Mouse (Mus musculus) kidney, embryonic 16.5 days (tissue): Measurements from ENCODE around the gene Lrrc25. TPM values are rescaled to one million over a fixed set of nuclear protein-coding genes. Genes with fewer than 3 reads are reported as not detected.
A peak's percentile ranks its signal among the peaks of the same experiment; 100 is the strongest.

ENCODE experiments used
- ATAC-seq: fragments of 200-750 bp; cut with Nextera tagmentation; 2 replicates; pipeline ENCODE4 v1.8.0; 2017; ENCODE audit warnings: moderate TSS enrichment; ENCODE audit not compliant: low FRiP score, low TSS enrichment
- H3K27ac ChIP-seq: fragments of 300-500 bp; sonication (generic); 2 replicates; pipeline ENCODE4 v1.5.1; 2014; ENCODE audit warnings: low read length
- H3K27me3 ChIP-seq: fragments of 300-500 bp; sonication (generic); 2 replicates; pipeline ENCODE4 v1.6.1; 2014; ENCODE audit warnings: low read length, control low read depth, mixed read lengths; ENCODE audit not compliant: insufficient read depth
- H3K36me3 ChIP-seq: fragments of 300-500 bp; sonication (generic); 2 replicates; pipeline ENCODE4 v1.6.1; 2014; ENCODE audit warnings: low read length, control low read depth, mixed read lengths; ENCODE audit not compliant: insufficient read depth
- H3K4me1 ChIP-seq: fragments of 300-500 bp; sonication (generic); 2 replicates; pipeline ENCODE4 v1.6.1; 2014; ENCODE audit warnings: low read length, control low read depth, mixed read lengths; ENCODE audit not compliant: insufficient read depth
- H3K4me2 ChIP-seq: fragments of 300-500 bp; sonication (generic); replicated peaks from 2 replicates; pipeline ENCODE4 v1.6.1; 2014; ENCODE audit warnings: low read depth, low read length
- H3K4me3 ChIP-seq: fragments of 300-500 bp; sonication (generic); 2 replicates; pipeline ENCODE4 v1.5.1; 2014; ENCODE audit warnings: mild to moderate bottlenecking, low read length
- H3K9ac ChIP-seq: fragments of 300-500 bp; sonication (generic); replicated peaks from 2 replicates; pipeline ENCODE4 v1.6.1; 2014; ENCODE audit warnings: low read length
- H3K9me3 ChIP-seq: fragments of 300-500 bp; sonication (generic); 2 replicates; pipeline ENCODE4 v1.6.1; 2016; ENCODE audit warnings: low read length, control low read depth
- WGBS: fragments of 180-500 bp; shearing (Covaris S2); extraction: QIAGEN DNeasy Blood & Tissue Kit; methylation state at CpG from one replicate; pipeline ENCODE4 v1.1.7; 2014; 5-methylcytosine and 5-hydroxymethylcytosine counted together
- polyA plus RNA-seq: library from polyadenylated mRNA; unstranded; fragments of >200 nt; fragmentation: Nextera tagmentation; extraction: Ambion mirVana; gene quantifications from 2 replicates; pipeline ENCODE4 v1.2.1, GENCODE M21; 2015

Gene Lrrc25
- polyA plus RNA-seq, 1 experiment from 2014 or later, result 1.9 TPM

DNA sequence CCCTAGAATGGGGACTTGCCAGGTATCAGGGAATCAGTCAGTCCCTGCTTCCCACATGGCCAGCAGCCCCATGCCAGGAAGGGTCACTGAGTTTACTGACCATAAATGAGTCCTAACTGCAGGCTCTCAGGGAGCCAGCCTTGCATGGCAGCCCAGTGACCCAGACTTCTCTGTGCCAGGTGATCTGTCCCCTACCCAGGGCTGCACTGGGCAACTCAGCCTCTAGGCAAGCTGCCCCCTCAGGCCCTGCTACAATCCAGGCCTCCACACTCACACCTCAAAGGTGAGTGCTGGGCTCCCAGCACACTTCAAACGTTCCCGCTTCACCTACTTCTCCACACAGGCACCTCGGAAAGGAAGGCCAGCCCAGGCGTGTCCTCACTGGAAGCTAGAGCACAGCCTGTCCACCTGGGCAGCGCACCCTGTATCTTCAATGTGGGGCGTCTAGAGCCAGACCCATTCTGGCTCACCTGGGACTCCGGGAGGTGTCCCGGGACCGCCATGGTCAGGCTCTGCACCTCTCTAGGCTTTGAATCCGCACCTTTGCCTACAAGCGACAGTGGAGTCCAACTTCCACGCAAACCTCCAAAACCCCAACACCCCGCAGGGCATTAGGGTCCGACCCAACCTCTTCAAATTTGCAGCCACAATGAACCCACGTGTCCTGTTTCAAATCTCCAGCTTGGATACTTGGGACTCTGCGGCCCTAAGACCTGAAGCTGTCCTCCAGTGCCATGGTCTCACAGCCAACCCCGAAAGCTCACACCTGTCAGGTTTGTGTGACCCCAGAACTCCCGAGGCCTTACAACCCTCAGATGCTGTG, 9.0 kb upstream of the Lrrc25 start:
- H3K27ac ChIP-seq, result peak overlapping the region; percentile 100
- 56% methylated on average over 18 of the region's 18 CpGs for WGBS
- no peak for ATAC-seq

GRCm38 (mm10) chr8:70607603-70607897, 8.4 kb upstream of the Lrrc25 start:
- H3K27ac ChIP-seq, result peak overlapping the region; percentile 100
- H3K4me3 ChIP-seq, result peak overlapping the region; percentile 74
- H3K9me3 ChIP-seq, result no peaks in the 10 kb centered on the region
- 15% methylated on average over 6 of the region's 6 CpGs for WGBS
- no peak for ATAC-seq
- H3K36me3 ChIP-seq, result peaks cover 6% of the 10 kb centered on the region
- peaks cover 46% of the 10 kb centered on the region for H3K4me1 ChIP-seq
- peak overlapping the region; percentile 98 for H3K4me2 ChIP-seq
- no peaks in the 10 kb centered on the region for H3K27me3 ChIP-seq
- H3K9ac ChIP-seq, result peak overlapping the region; percentile 91

More for the DNA sequence above, 9.0 kb upstream of the Lrrc25 start:
- H3K9ac ChIP-seq, result peak overlapping the region; percentile 91
- H3K27me3 ChIP-seq, result no peaks in the 10 kb centered on the region
- no peaks in the 10 kb centered on the region for H3K9me3 ChIP-seq
- peak overlapping the region; percentile 74 for H3K4me3 ChIP-seq
- H3K36me3 ChIP-seq, result peaks cover 11% of the 10 kb centered on the region
- peak overlapping the region; percentile 98 for H3K4me2 ChIP-seq
- peaks cover 46% of the 10 kb centered on the region for H3K4me1 ChIP-seq

DNA sequence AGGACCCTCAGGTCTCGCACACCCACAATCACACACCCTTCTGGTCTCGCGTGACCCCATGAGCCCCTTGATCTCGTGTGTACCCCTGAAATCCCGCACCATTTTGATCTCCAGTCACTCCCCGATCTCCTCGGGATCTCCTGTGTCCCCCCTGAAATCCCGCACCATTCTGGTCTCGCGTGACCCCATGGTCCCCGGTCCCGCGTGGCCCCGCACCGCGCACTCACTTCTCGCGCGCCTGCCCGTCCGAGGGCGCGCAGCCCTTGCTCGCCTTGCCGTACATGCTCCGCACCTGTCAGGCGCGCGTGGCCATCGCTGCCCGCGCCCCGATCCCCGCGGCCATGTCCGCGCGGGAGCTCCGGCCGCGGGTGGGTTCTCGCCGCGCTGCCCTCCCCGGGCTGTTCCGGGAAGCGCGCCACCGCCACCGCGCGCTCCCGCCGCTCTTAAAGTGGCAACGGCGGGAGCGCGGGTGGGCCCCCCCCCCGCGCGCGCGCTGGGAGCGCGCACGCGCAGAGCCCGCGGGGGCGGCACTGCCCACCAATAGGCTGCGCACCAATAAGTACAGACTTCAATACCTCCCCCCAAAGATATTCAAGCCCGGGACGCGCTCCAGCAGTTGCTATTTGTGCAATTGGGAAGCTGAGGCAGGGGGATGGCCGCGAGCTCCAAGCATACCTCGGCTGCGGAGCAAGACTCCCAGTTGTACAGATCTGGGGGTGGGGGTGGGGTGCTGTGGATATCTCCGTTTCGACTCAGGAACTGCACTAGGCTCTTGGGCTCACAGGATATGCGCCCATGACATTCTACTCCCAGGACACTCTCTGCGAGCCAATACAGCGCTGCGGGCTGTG, 7.8 kb upstream of the Lrrc25 start:
- H3K4me2 ChIP-seq, result peak overlapping the region; percentile 98
- WGBS, result under 1% methylated on average over 78 of the region's 84 CpGs
- H3K4me3 ChIP-seq, result peak overlapping the region; percentile 74
- H3K27me3 ChIP-seq, result no peaks in the 10 kb centered on the region
- ATAC-seq, result no peak
- peak overlapping the region; percentile 100 for H3K27ac ChIP-seq
- H3K9me3 ChIP-seq, result no peaks in the 10 kb centered on the region
- peak overlapping the region; percentile 91 for H3K9ac ChIP-seq
- H3K36me3 ChIP-seq, result peaks cover under 1% of the 10 kb centered on the region; the same call in 1 of the 2 replicates
- H3K4me1 ChIP-seq, result peaks cover 46% of the 10 kb centered on the region

GRCm38 (mm10) chr8:70608749-70609367, 7.1 kb upstream of the Lrrc25 start, which contains the start of gene Ssbp4:
TSS of gene Ssbp4 (minus strand) at chr8:70608872.
- Histone ChIP-seq H3K4me2 (peak within 1 kb of the TSS; percentile 98), H3K9ac (peak within 1 kb of the TSS; percentile 91), H3K27ac (peak within 1 kb of the TSS; percentile 100), H3K27me3 (no peaks in the 10 kb centered on the region), H3K9me3 (no peaks in the 10 kb centered on the region), H3K36me3 (no peaks in the 10 kb centered on the region), H3K4me3 (peak within 1 kb of the TSS; percentile 74), H3K4me1 (peaks cover 46% of the 10 kb centered on the region)
- ATAC-seq, result no peak; the same call in 1 of the 2 replicates
- 3% methylated on average over 26 of the region's 26 CpGs for WGBS

DNA sequence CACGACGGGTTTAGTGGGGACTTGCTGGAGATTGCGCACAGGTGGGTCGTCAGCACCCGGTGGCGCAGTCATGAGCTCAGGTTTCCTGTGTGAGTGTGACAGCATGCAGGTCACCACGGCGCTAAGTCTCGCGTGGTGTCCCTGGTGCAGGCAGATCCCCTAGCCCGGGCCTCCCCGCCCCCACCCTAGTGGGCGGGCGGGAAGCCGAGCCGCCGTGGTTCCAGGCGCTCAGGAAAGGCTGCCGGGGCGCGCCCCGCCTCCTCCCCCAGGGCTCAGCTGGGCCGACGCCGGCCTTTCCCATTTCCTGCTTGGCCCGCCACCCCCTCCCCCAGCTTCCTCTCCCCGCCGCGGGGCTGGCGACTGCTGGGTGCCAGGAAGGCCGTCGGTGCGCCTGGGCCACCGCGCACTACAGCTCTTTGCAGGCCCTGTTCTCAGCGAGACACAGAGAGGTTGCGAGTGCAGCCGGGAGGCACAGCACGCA, 6.5 kb upstream of the Lrrc25 start:
- H3K9me3 ChIP-seq, result no peaks in the 10 kb centered on the region
- H3K4me1 ChIP-seq, result peaks cover 46% of the 10 kb centered on the region
- H3K4me3 ChIP-seq, result peak overlapping the region; percentile 54
- H3K36me3 ChIP-seq, result no peaks in the 10 kb centered on the region
- peak overlapping the region; percentile 100 for H3K27ac ChIP-seq
- peak overlapping the region; percentile 98 for H3K4me2 ChIP-seq
- no peaks in the 10 kb centered on the region for H3K27me3 ChIP-seq
- ATAC-seq, result peak; percentile 75
- peak overlapping the region; percentile 91 for H3K9ac ChIP-seq
- 2% methylated on average over 39 of the region's 39 CpGs for WGBS

GRCm38 (mm10) chr8:70609849-70610795, 5.8 kb upstream of the Lrrc25 start:
- Histone ChIP-seq H3K27ac (peak overlapping the region; percentile 100), H3K27me3 (no peaks in the 10 kb centered on the region), H3K4me1 (peaks cover 46% of the 10 kb centered on the region), H3K4me2 (peak overlapping the region; percentile 98), H3K9ac (peak overlapping the region; percentile 91), H3K4me3 (peak overlapping the region; percentile 54), H3K9me3 (no peaks in the 10 kb centered on the region), H3K36me3 (no peaks in the 10 kb centered on the region)
- ATAC-seq, result peak; percentile 65
- under 1% methylated on average over 36 of the region's 45 CpGs for WGBS

DNA sequence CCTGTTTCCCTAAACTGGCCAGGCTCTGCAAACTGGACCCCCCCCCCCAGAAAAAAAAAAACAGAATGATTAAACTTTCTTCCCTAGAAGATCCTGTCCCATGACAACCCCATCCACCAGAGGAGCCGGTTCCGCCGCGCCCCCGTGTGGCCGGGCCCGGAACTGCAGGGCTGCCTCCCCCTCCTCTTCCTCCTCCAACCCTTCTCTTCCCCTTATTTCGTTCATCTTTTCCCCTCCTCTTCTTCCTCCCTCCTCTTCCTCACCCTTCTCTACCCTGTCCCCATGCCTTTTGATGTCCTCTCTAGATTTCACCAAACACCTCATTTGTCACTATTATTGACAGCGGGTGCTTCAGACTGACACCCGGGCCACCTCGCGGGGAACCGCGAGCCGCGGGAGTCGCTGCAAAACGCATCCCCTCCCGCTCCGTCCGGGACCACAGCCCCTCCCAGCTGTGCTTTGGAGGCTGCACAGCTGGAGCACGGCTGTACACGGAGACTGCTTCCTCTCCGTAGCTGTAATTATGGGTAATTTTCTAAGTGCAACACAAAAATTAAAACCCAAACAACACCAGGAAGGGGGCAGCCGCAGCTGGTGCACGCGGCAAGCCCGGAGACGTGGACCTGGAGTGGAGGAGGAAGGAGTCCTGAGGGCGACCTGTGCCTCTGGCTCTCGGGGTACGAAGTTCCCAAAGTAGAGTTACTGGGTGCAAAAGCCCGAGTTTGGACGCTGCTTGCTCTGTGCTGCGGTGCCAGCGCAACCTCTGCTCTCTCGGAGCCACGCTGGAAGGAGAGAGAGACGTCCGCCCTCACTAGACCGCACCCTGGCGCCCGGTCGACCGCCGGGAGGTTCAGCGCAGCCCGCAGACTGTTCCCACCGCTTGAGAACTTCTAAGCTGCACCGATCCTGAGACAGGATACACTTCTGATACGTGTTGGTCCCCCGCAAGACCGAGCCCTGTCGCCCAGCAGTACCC, 4.9 kb upstream of the Lrrc25 start:
- WGBS, result under 1% methylated on average over 54 of the region's 54 CpGs
- peak overlapping the region; percentile 91 for H3K9ac ChIP-seq
- no peaks in the 10 kb centered on the region for H3K9me3 ChIP-seq
- H3K36me3 ChIP-seq, result no peaks in the 10 kb centered on the region
- H3K27ac ChIP-seq, result peak overlapping the region; percentile 100
- peak overlapping the region; percentile 98 for H3K4me2 ChIP-seq
- H3K4me3 ChIP-seq, result peak overlapping the region; percentile 54
- peak; percentile 0; the same call in 1 of the 2 replicates for ATAC-seq
- H3K27me3 ChIP-seq, result no peaks in the 10 kb centered on the region
- peaks cover 41% of the 10 kb centered on the region for H3K4me1 ChIP-seq

DNA sequence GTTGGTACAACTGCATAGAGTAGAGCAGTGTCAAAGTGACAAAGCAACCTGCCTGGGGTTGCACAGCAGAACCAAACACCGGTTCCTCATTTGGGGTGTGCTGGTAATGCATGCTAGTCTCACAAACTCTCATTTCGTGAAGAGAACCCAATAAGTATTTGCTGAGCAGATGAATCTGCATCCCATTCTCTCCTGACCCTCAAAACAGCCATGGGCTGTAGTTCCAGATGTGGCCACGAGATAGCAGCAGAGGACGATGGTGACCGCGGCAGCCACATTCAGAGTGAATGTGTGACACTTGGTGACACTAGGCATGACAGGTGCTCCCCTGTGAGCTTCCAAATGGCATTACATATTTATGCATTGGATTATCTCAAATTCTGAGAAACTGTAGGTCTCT, 4.1 kb upstream of the Lrrc25 start:
- ATAC-seq, result no peak
- WGBS, result 0% methylated on average over 6 of the region's 6 CpGs
- peak overlapping the region; percentile 75 for H3K27ac ChIP-seq

More for the DNA sequence above, 4.1 kb upstream of the Lrrc25 start:
- Histone ChIP-seq H3K9ac (peak overlapping the region; percentile 73), H3K9me3 (no peaks in the 10 kb centered on the region), H3K4me1 (peaks cover 34% of the 10 kb centered on the region), H3K27me3 (no peaks in the 10 kb centered on the region), H3K36me3 (no peaks in the 10 kb centered on the region), H3K4me2 (peak overlapping the region; percentile 98), H3K4me3 (peak overlapping the region; percentile 54)
